Mouse (Mus musculus) left cerebral cortex, adult 11 months (tissue): Measurements from ENCODE around the gene Pds5a.
"Not testable (repeated sequence)": the region's sequence is repeated elsewhere in the genome, so short reads cannot be mapped to it uniquely, and the experiment has no call there.

Source experiments
- DNase-seq: peaks from one replicate; pipeline ENCODE4 v3.0.0; 2022; ENCODE audit warnings: low spot score

Gene Pds5a

GRCm38 (mm10) chr5:65696821-65697485 lies 1.1 kb downstream of the Pds5a start:
- peak; percentile 38 for DNase-seq

GRCm38 (mm10) chr5:65694076-65694475 lies 4.0 kb downstream of the Pds5a start:
- not testable (repeated sequence) for DNase-seq

- no peak for DNase-seq
Measured at GRCm38 (mm10) chr5:65693018-65693417, 5.1 kb downstream of the Pds5a start.

- no peak for DNase-seq
Measured at GRCm38 (mm10) chr5:65688806-65689205, 9.3 kb downstream of the Pds5a start.

GRCm38 (mm10) chr5:65686806-65687205 lies 11.3 kb downstream of the Pds5a start:
- no peak for DNase-seq

GRCm38 (mm10) chr5:65678826-65679225 lies 19.2 kb downstream of the Pds5a start:
- DNase-seq: no peak

- DNase-seq: no peak
Measured at GRCm38 (mm10) chr5:65672162-65672561, 25.9 kb downstream of the Pds5a start.

- no peak for DNase-seq
Measured at GRCm38 (mm10) chr5:65667644-65668043, 30.4 kb downstream of the Pds5a start.

- DNase-seq: no peak
Measured at GRCm38 (mm10) chr5:65665370-65665769, 32.7 kb downstream of the Pds5a start.

- DNase-seq: no peak
Measured at GRCm38 (mm10) chr5:65661958-65662357, 36.1 kb downstream of the Pds5a start.

- DNase-seq: no peak
Measured at GRCm38 (mm10) chr5:65653786-65654185, 44.3 kb downstream of the Pds5a start.

GRCm38 (mm10) chr5:65638896-65639295 lies 59.2 kb downstream of the Pds5a start:
- DNase-seq: no peak

- no peak for DNase-seq
Measured at GRCm38 (mm10) chr5:65624340-65624739, 73.7 kb downstream of the Pds5a start.

GRCm38 (mm10) chr5:65613152-65613924 lies 84.7 kb downstream of the Pds5a start:
- no peak for DNase-seq

GRCm38 (mm10) chr5:65610541-65610940 lies 87.5 kb downstream of the Pds5a start:
- DNase-seq: no peak

GRCm38 (mm10) chr5:65609769-65610168 lies 88.3 kb downstream of the Pds5a start:
- no peak for DNase-seq

- no peak for DNase-seq
Measured at GRCm38 (mm10) chr5:65606820-65607219, 91.3 kb downstream of the Pds5a start.

GRCm38 (mm10) chr5:65599681-65600080 lies 98.4 kb downstream of the Pds5a start:
- DNase-seq: no peak

- DNase-seq: no peak
Measured at GRCm38 (mm10) chr5:65592421-65592820, 105.7 kb downstream of the Pds5a start.

GRCm38 (mm10) chr5:65590199-65590598 lies 107.9 kb downstream of the Pds5a start:
- DNase-seq: no peak

GRCm38 (mm10) chr5:65586291-65586690 lies 111.8 kb downstream of the Pds5a start:
- DNase-seq: no peak

- DNase-seq: no peak
Measured at GRCm38 (mm10) chr5:65578545-65578944, 119.5 kb downstream of the Pds5a start.

GRCm38 (mm10) chr5:65575896-65576295 lies 122.2 kb downstream of the Pds5a start:
- DNase-seq: no peak

- DNase-seq: no peak
Measured at GRCm38 (mm10) chr5:65574876-65575275, 123.2 kb downstream of the Pds5a start.
